Mouse (Mus musculus) embryonic facial prominence, embryonic 13.5 days (tissue): ENCODE results near the gene Dao. TPM values are rescaled to one million over a fixed set of nuclear protein-coding genes. Genes with fewer than 3 reads are reported as not detected.

ENCODE experiments used
- polyA plus RNA-seq: library from polyadenylated mRNA; unstranded; fragments of >200 nt; fragmentation: Nextera tagmentation; extraction: Ambion mirVana; gene quantifications from 2 replicates; pipeline ENCODE4 v1.2.1, GENCODE M21; 2015

Dao gene
- polyA plus RNA-seq, 1 experiment from 2014 or later = not detected

Other genes starting within 250 kb of the Dao start
- gene Sart3, start 231.2 kb upstream of the Dao start, polyA plus RNA-seq = 63.6 and 65.7 TPM in 2 replicates
- 101 and 106 TPM in 2 replicates for gene Iscu, start 231.0 kb upstream of the Dao start, polyA plus RNA-seq
- gene Tmem119, start 203.2 kb upstream of the Dao start, polyA plus RNA-seq = 109 and 141 TPM in 2 replicates
- gene Selplg, start 171.1 kb upstream of the Dao start, polyA plus RNA-seq = 2.2 and 2.3 TPM in 2 replicates
- 88.6 and 88.9 TPM in 2 replicates for gene Coro1c, start 94.9 kb upstream of the Dao start, polyA plus RNA-seq
- gene Ssh1, start 9.8 kb upstream of the Dao start, polyA plus RNA-seq = 14.2 and 18.8 TPM in 2 replicates
- 13.0 and 16.4 TPM in 2 replicates for gene Usp30, start 61.8 kb downstream of the Dao start, polyA plus RNA-seq
- 0.86 and 1.1 TPM in 2 replicates for gene Svop, start 87.9 kb downstream of the Dao start, polyA plus RNA-seq
- gene Alkbh2, start 124.5 kb downstream of the Dao start, polyA plus RNA-seq = 11.7 and 11.8 TPM in 2 replicates
- 43.6 and 48.2 TPM in 2 replicates for gene Ung, start 126.7 kb downstream of the Dao start, polyA plus RNA-seq
- gene Acacb, start 142.8 kb downstream of the Dao start, polyA plus RNA-seq = 2.7 and 3.6 TPM in 2 replicates